Mouse (Mus musculus): Measurements from ENCODE around the gene Tmem204.

DNA sequence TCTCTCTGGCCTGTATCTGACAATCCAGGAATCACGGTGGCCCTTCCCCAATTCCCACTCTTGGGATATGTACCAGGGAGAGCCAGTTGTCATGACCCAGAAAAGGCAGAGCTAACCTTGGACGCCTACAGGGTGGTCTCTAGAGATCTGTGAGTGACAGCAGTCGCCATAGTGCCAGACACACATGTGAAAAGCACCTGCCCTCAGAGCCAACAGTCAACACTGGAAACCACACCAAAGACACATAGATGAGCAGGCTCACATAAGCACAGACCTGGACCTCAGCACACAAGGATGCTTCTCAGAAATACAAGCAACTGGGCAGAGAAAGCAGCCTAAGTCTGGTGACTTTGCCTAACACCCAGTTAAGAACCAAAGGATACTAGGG, 29.0 kb upstream of the Tmem204 start:
- TF ChIP-seq CTCF (IDR thresholded peaks at IDR 0.05; ENCODE audit: low read depth, low read length) (no peak), POLR2A (IDR thresholded peaks at IDR 0.05; ENCODE audit: borderline replicate concordance, low read depth, low read length) (no peak)
